In genomic region chr4:45545851-45546250, GRCm38 (mm10) we compare ENCODE assay signal across 26 mouse cellular contexts. TPM values are rescaled to one million over a fixed set of nuclear protein-coding genes. Genes with fewer than 3 reads are reported as not detected.
DNase-seq lines count a peak whose midpoint lies in the region; ATAC-seq and TF ChIP-seq lines count a peak whose summit lies in the region.
"Had no signal": no experiment of that assay in that cellular context is flagged by ENCODE, and none has a peak within 500 bp of the region (broad histone marks: within the 10 kb centered on the region; RNA-seq: fewer than 3 reads in every experiment).

No protein-coding gene starts in this region.

- TF ChIP-seq RAD21 in CH12.LX (IDR thresholded peaks at IDR 0.05; ENCODE audit: low read depth, low read length), result no peak

- TF ChIP-seq POLR2A in CH12.LX (IDR thresholded peaks at IDR 0.05; ENCODE audit: low read depth, low read length) (no peak), myocyte (IDR thresholded peaks at IDR 0.05; ENCODE audit: insufficient read length, low read depth) (no peak)

- H3K4me1 ChIP-seq in lung, postnatal 0 days (ENCODE audit: insufficient read depth, low read depth, low read length), result no peaks in the 10 kb centered on the region
- peaks cover 2 to 10% of the 10 kb centered on the region in 2 experiments; a peak in 3 of 4 replicates for H3K4me1 ChIP-seq in CH12.LX (ENCODE audit: control insufficient read depth in 1 of 2, insufficient read depth in 2 of 2)
- H3K4me1 ChIP-seq: embryonic facial prominence, embryonic 12.5 days; heart, embryonic 10.5 days; heart, embryonic 13.5 days; hindbrain, embryonic 12.5 days; hindbrain, embryonic 15.5 days; intestine, embryonic 15.5 days had no signal

- TF ChIP-seq CTCF in lung, postnatal 0 days (IDR thresholded peaks at IDR 0.05), result no peak
- TF ChIP-seq CTCF in CH12.LX (conservative IDR thresholded peaks at IDR 0.05 in 1 of 2, IDR thresholded peaks at IDR 0.05 in 1 of 2; ENCODE audit: low read depth in 2 of 2, low read length in 2 of 2), result no peak

- no peaks in the 10 kb centered on the region for H3K27me3 ChIP-seq in lung, postnatal 0 days (replicated peaks; ENCODE audit: insufficient read depth, low read length)
- H3K27me3 ChIP-seq in CH12.LX (replicated peaks), result no peaks in the 10 kb centered on the region
- H3K27me3 ChIP-seq in myocyte (ENCODE audit: control insufficient read depth, insufficient read depth, insufficient read length), result peaks cover 5% of the 10 kb centered on the region
- H3K27me3 ChIP-seq: embryonic facial prominence, embryonic 12.5 days; forebrain, embryonic 12.5 days; forebrain, embryonic 15.5 days; heart, embryonic 13.5 days; hindbrain, embryonic 15.5 days; intestine, embryonic 15.5 days; Patski had no signal

- dilution Hi-C loops in CH12.LX (cut with MboI; ENCODE audit: extremely low pct_ligation_motif_present, extremely low pct_unique_long_range_greater_than_20kb, low sequenced_read_pairs), result no loop called here

- H3ac ChIP-seq in myocyte (ENCODE audit: control insufficient read depth, insufficient read length), result no peak overlapping the region

- no peak overlapping the region for H3K4me2 ChIP-seq in lung, postnatal 0 days (replicated peaks; ENCODE audit: low read depth, low read length)
- peak overlapping the region; percentile 7; the same call in 1 of the 2 replicates for H3K4me2 ChIP-seq in CH12.LX (ENCODE audit: insufficient read depth, low read depth, poor library complexity, severe bottlenecking)
- peak overlapping the region; percentile 0 for H3K4me2 ChIP-seq in myocyte (ENCODE audit: low read depth)
- H3K4me2 ChIP-seq: embryonic facial prominence, embryonic 12.5 days; forebrain, embryonic 12.5 days; forebrain, embryonic 15.5 days; heart, embryonic 13.5 days; hindbrain, embryonic 12.5 days; hindbrain, embryonic 15.5 days; intestine, embryonic 15.5 days had no signal

- H3K27ac ChIP-seq in lung, postnatal 0 days (ENCODE audit: low read length), result no peak overlapping the region
- no peak overlapping the region for H3K27ac ChIP-seq in CH12.LX (ENCODE audit: insufficient read depth, low read depth)
- H3K27ac ChIP-seq: embryonic facial prominence, embryonic 12.5 days; forebrain, embryonic 12.5 days; forebrain, embryonic 15.5 days; heart, adult 2 months; heart, embryonic 10.5 days; heart, embryonic 13.5 days; hindbrain, embryonic 12.5 days; hindbrain, embryonic 15.5 days; intestine, embryonic 15.5 days had no signal

- H3K79me2 ChIP-seq in CH12.LX (replicated peaks; ENCODE audit: control insufficient read depth, extremely low read depth, insufficient read depth, poor library complexity, severe bottlenecking) (no peaks in the 10 kb centered on the region), myocyte (ENCODE audit: control insufficient read depth, insufficient read depth) (no peaks in the 10 kb centered on the region)

- H3K36me3 ChIP-seq in lung, postnatal 0 days (ENCODE audit: insufficient read depth, low read length), result no peaks in the 10 kb centered on the region
- H3K36me3 ChIP-seq in CH12.LX (replicated peaks in 1 of 2; ENCODE audit: control insufficient read depth in 1 of 2, insufficient read depth in 1 of 2, low read length in 1 of 2) (no peaks in the 10 kb centered on the region), myocyte (ENCODE audit: control insufficient read depth, insufficient read depth) (no peaks in the 10 kb centered on the region)
- H3K36me3 ChIP-seq: embryonic facial prominence, embryonic 12.5 days; forebrain, embryonic 12.5 days; forebrain, embryonic 15.5 days; G1E; heart, embryonic 10.5 days; heart, embryonic 13.5 days; hindbrain, embryonic 12.5 days; hindbrain, embryonic 15.5 days; intestine, embryonic 15.5 days had no signal

- TF ChIP-seq EP300 in lung, postnatal 0 days (IDR thresholded peaks at IDR 0.05), result no peak
- TF ChIP-seq EP300 in CH12.LX (IDR thresholded peaks at IDR 0.05; ENCODE audit: low read length), result no peak

- H3K9ac ChIP-seq in lung, postnatal 0 days (replicated peaks; ENCODE audit: low read depth), result no peak overlapping the region
- H3K9ac ChIP-seq in CH12.LX (ENCODE audit: insufficient read depth, low read depth), result no peak overlapping the region
- H3K9ac ChIP-seq: embryonic facial prominence, embryonic 12.5 days; forebrain, embryonic 12.5 days; forebrain, embryonic 15.5 days; heart, embryonic 13.5 days; hindbrain, embryonic 12.5 days; hindbrain, embryonic 15.5 days; intestine, embryonic 15.5 days had no signal

- no peaks in the 10 kb centered on the region for H3K9me3 ChIP-seq in lung, postnatal 0 days (ENCODE audit: low read length)
- no peaks in the 10 kb centered on the region for H3K9me3 ChIP-seq in CH12.LX (replicated peaks; ENCODE audit: low read length)
- H3K9me3 ChIP-seq: embryonic facial prominence, embryonic 12.5 days; forebrain, embryonic 12.5 days; forebrain, embryonic 15.5 days; G1E; heart, embryonic 10.5 days; heart, embryonic 13.5 days; hindbrain, embryonic 12.5 days; hindbrain, embryonic 15.5 days; intestine, embryonic 15.5 days had no signal

- no peak for ATAC-seq in lung, postnatal 0 days
- peak; percentile 94 for ATAC-seq in granulocyte monocyte progenitor cell, adult 5-6 weeks (replicated peaks; ENCODE audit: poor library complexity, severe bottlenecking)
- ATAC-seq in inflammation-experienced regulatory T-cells, adult 6 months, result no peak
- ATAC-seq: forebrain, embryonic 15.5 days; intestine, embryonic 15.5 days had no signal

- DNase-seq in lung, postnatal 0 days (ENCODE audit: low spot score), result peak; percentile 10
- DNase-seq in lung, adult 18-20 months, result no peak
- no peak for DNase-seq in CH12.LX (ENCODE audit: extremely low read depth)
- DNase-seq in ovary, postnatal 14 days (ENCODE audit: low spot score), result no peak
- DNase-seq: adrenal gland, postnatal 10 days; adrenal gland, postnatal 36 days; cerebellum, adult 11-12 months; cerebellum, adult 8-10 months; cerebellum, postnatal 10 days; cerebellum, postnatal 36 days; gastrocnemius, postnatal 25 days; heart, adult 2 months had no signal

- 58% methylated on average over 8 of the region's 8 CpGs for WGBS in lung, postnatal 0 days

- in situ Hi-C loops in CH12.LX (cut with MboI; ENCODE audit: low pct_ligation_motif_present, low pct_unique_long_range_greater_than_20kb, low sequenced_read_pairs), result no loop called here

- H3K4me3 ChIP-seq in lung, postnatal 0 days (ENCODE audit: low read depth, low read length), result no peak overlapping the region
- H3K4me3 ChIP-seq in CH12.LX (replicated peaks in 1 of 3; ENCODE audit: low read depth in 2 of 3, low read length in 2 of 3, poor library complexity in 1 of 3) (no peak overlapping the region), myocyte (no peak overlapping the region)
- H3K4me3 ChIP-seq: embryonic facial prominence, embryonic 12.5 days; erythroblast, embryonic 14.5 days; forebrain, embryonic 12.5 days; forebrain, embryonic 15.5 days; heart, adult 2 months; heart, embryonic 10.5 days; heart, embryonic 13.5 days; hindbrain, embryonic 12.5 days; hindbrain, embryonic 15.5 days; intestine, embryonic 15.5 days had no signal

TF ChIP-seq in CH12.LX, 34 proteins besides CTCF, POLR2A, EP300 and RAD21:
- no peak for TF ChIP-seq NELFE (IDR thresholded peaks at IDR 0.05; ENCODE audit: low read depth, low read length)
- TF ChIP-seq USF2 (conservative IDR thresholded peaks at IDR 0.05; ENCODE audit: low read depth, low read length), result no peak
- no peak for TF ChIP-seq MYC (IDR thresholded peaks at IDR 0.05; ENCODE audit: low read depth, low read length)
- no peak for TF ChIP-seq PAX5 (IDR thresholded peaks at IDR 0.05; ENCODE audit: low read length)
- peak; percentile 16; the same call in 1 of the 2 replicates for TF ChIP-seq IRF4 (IDR thresholded peaks at IDR 0.05; ENCODE audit: low read depth, low read length)
TF ChIP-seq in CH12.LX: peak in this region for 1.

TF ChIP-seq in myocyte, 11 proteins besides CTCF, POLR2A, EP300 and RAD21:
- no peak for TF ChIP-seq REST (IDR thresholded peaks at IDR 0.05; ENCODE audit: insufficient read depth, insufficient read length)
- no peak for TF ChIP-seq MAX (IDR thresholded peaks at IDR 0.05; ENCODE audit: low read depth)
- no peak for TF ChIP-seq POLR2AphosphoS2 (IDR thresholded peaks at IDR 0.05; ENCODE audit: insufficient read length, low read depth)
- TF ChIP-seq TCF3 (IDR thresholded peaks at IDR 0.05; ENCODE audit: insufficient read length, low read depth), result no peak
- TF ChIP-seq USF1 (IDR thresholded peaks at IDR 0.05; ENCODE audit: low read depth), result no peak
- no peak for TF ChIP-seq TCF12 (IDR thresholded peaks at IDR 0.05; ENCODE audit: insufficient read depth, poor library complexity, severe bottlenecking)
- no peak for TF ChIP-seq SRF (IDR thresholded peaks at IDR 0.05; ENCODE audit: control insufficient read depth, insufficient read length, low read depth)
- no peak for TF ChIP-seq MYOG (IDR thresholded peaks at IDR 0.05; ENCODE audit: control insufficient read depth in 1 of 3, insufficient read depth in 1 of 3, insufficient read length in 2 of 3, low read depth in 2 of 3)
- TF ChIP-seq E2F4 (IDR thresholded peaks at IDR 0.05; ENCODE audit: insufficient read depth), result no peak
- no peak for TF ChIP-seq MYOD1 (IDR thresholded peaks at IDR 0.05; ENCODE audit: control insufficient read depth in 1 of 3, insufficient read length in 2 of 3, low read depth in 2 of 3)
- no peak for TF ChIP-seq CEBPB (IDR thresholded peaks at IDR 0.05; ENCODE audit: insufficient read depth, poor library complexity, severe bottlenecking)

RNA-seq across cellular contexts. Expression of gene Shb, which starts 13.6 kb away (rescaled TPM):
- 7.1 and 8.8 TPM in 2 replicates for polyA plus RNA-seq in lung, postnatal 0 days (2015; fragmentation: Nextera tagmentation; extraction: Ambion mirVana)
- total RNA-seq in CH12.LX (2012; rRNA removed), result 5.9 and 8.6 TPM in 2 replicates
- total RNA-seq in CH12.LX (2014; rRNA removed), result 7.6 and 7.7 TPM in 2 replicates
- polyA plus RNA-seq in CH12.LX (2012; ENCODE audit: insufficient read length, low read depth), result 15.5 and 18.4 TPM in 2 replicates
- 0.49 and 1.1 TPM in 2 replicates for total RNA-seq in granulocyte monocyte progenitor cell, adult 5-6 weeks (2014; fragmentation: Nextera tagmentation)
- total RNA-seq in granulocyte monocyte progenitor cell, adult 5-6 weeks (2017), result 0.72 and 2.2 TPM in 2 replicates
- polyA plus RNA-seq in myocyte (2012; fragmentation: generic; extraction: Trizol), result 46.3 TPM
- polyA plus RNA-seq in inflammation-experienced regulatory T-cells, adult 6 months (2017; shearing (Covaris generic)), result under 1 TPM in 1 of 3 experiments, not detected in 2; 0.23 TPM
- total RNA-seq: G1E had no signal
- polyA plus RNA-seq: G1E had no signal
